Mouse (Mus musculus): ENCODE data around the gene Rab11fip4.

DNA sequence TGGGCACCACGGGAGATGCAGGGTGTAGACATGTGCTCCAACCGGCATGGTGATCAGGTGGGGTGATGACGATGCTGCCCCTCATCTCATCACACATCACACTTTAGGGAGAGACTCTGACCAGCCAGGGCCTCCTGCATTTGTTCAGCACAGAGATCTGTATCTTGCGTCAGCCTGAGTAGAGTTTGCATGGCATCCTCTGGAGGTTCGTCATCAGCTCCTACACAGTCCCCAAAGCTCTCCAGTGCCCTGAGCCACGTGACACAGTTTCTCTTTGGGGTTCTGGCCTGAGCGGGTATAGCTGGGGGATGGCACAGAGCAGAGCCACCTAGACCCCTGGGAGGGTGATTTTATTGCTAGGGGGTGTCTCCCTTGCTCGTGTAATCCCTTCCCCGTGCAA lies 86.4 kb downstream of the Rab11fip4 start:
- no peak for TF ChIP-seq CTCF (IDR thresholded peaks at IDR 0.05; ENCODE audit: low read depth)
- TF ChIP-seq EP300 (IDR thresholded peaks at IDR 0.05; ENCODE audit: low read depth): no peak
